Mouse (Mus musculus): ENCODE data around the gene Abcc3. TPM values are rescaled to one million over a fixed set of nuclear protein-coding genes. Genes with fewer than 3 reads are reported as not detected.
A peak's percentile ranks its signal among the peaks of the same experiment; 100 is the strongest.

The Abcc3 gene
- total RNA-seq, 2 experiments from 2014 or later = 0.46 to 0.53 TPM

GRCm38 (mm10) chr11:94315308-94315707, 77.5 kb downstream of the Abcc3 start:
- H3K4me3 ChIP-seq = 0 out of 2 replicates have a peak overlapping the region, but pooled peaks have one; percentile 4
- no peak for DNase-seq
- intact Hi-C loops (cut with DNase I) = no loop called here
- H3K27ac ChIP-seq = peak overlapping the region; percentile 46; the same call in 1 of the 2 replicates
- TF ChIP-seq CTCF (IDR thresholded peaks at IDR 0.05) = no peak

GRCm38 (mm10) chr11:94314098-94314652, 78.6 kb downstream of the Abcc3 start:
- peak overlapping the region; percentile 46 for H3K27ac ChIP-seq
- no peak for DNase-seq
- H3K4me3 ChIP-seq = no peak overlapping the region
- intact Hi-C loops (cut with DNase I) = no loop called here
- TF ChIP-seq CTCF (IDR thresholded peaks at IDR 0.05) = no peak

DNA sequence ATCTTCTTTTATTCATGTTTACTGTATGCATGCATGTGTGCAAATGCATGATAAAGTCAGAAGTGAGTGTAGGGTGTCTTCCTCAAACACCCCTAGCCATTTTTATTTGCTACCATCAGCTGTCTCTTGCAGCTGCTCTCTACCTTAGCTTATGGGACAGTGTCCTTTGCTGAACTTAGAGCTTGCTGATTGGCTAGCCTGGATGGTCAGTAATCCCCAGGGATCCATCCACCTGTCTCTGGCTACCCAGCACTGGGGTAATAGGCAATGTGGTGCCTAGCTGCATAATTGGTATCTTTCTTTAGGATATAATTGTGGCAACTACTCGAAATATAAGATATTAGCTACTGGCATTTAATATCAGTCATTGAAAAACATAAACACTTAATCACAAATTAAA, 80.1 kb downstream of the Abcc3 start:
- no peak for TF ChIP-seq CTCF (IDR thresholded peaks at IDR 0.05)
- intact Hi-C loops (cut with DNase I) = no loop called here
- Histone ChIP-seq H3K27ac (peak overlapping the region; percentile 32), H3K4me3 (no peak overlapping the region)
- DNase-seq = peak; percentile 32

GRCm38 (mm10) chr11:94294996-94295845, 97.6 kb downstream of the Abcc3 start:
- H3K4me3 ChIP-seq = no peak overlapping the region
- intact Hi-C loops (cut with DNase I) = no loop called here
- DNase-seq = no peak
- H3K27ac ChIP-seq = no peak overlapping the region
- TF ChIP-seq CTCF (IDR thresholded peaks at IDR 0.05) = no peak

Other genes with a start within 250 kb of the Abcc3 start
- gene Tob1, start 181.5 kb downstream of the Abcc3 start, total RNA-seq (2021) = 100 to 1,000 TPM; 177 to 277 TPM
- 1 to 10 TPM; 6.9 to 8.3 TPM for gene Wfikkn2, start 147.0 kb downstream of the Abcc3 start, total RNA-seq (2021)
- gene Gm21885, start 111.1 kb downstream of the Abcc3 start, total RNA-seq (2021) = not detected
- 10 to 100 TPM; 41.1 to 48.6 TPM for gene Luc7l3, start 71.0 kb downstream of the Abcc3 start, total RNA-seq (2021)
- gene Ankrd40, start 65.0 kb downstream of the Abcc3 start, total RNA-seq (2021) = 100 to 1,000 TPM; 203 to 264 TPM
- 1 to 10 TPM; 1.2 to 3.0 TPM for gene Cacna1g, start 81.2 kb upstream of the Abcc3 start, total RNA-seq (2021)
- not detected for gene Spata20, start 93.2 kb upstream of the Abcc3 start, total RNA-seq (2021)
- gene Epn3, start 107.0 kb upstream of the Abcc3 start, total RNA-seq (2021) = under 1 TPM in 1 of 2 experiments, not detected in 1; 0.05 TPM
- not detected for gene Mycbpap, start 128.7 kb upstream of the Abcc3 start, total RNA-seq (2021)
- gene Rsad1, start 156.3 kb upstream of the Abcc3 start, total RNA-seq (2021) = 1 to 10 TPM; 2.9 to 4.1 TPM
- gene Chad, start 172.1 kb upstream of the Abcc3 start, total RNA-seq (2021) = 10 to 100 TPM in 1 of 2 experiments, 1 to 10 TPM in 1; 9.5 to 69.2 TPM
- gene Acsf2, start 208.9 kb upstream of the Abcc3 start, total RNA-seq (2021) = 1 to 10 TPM; 1.6 to 3.6 TPM
- 10 to 100 TPM; 35.8 to 37.5 TPM for gene Lrrc59, start 236.8 kb upstream of the Abcc3 start, total RNA-seq (2021)

Measured in gastrocnemius, adult 2 months (tissue).